ENCODE assay signal across 8 mouse cellular contexts in the genomic region with DNA sequence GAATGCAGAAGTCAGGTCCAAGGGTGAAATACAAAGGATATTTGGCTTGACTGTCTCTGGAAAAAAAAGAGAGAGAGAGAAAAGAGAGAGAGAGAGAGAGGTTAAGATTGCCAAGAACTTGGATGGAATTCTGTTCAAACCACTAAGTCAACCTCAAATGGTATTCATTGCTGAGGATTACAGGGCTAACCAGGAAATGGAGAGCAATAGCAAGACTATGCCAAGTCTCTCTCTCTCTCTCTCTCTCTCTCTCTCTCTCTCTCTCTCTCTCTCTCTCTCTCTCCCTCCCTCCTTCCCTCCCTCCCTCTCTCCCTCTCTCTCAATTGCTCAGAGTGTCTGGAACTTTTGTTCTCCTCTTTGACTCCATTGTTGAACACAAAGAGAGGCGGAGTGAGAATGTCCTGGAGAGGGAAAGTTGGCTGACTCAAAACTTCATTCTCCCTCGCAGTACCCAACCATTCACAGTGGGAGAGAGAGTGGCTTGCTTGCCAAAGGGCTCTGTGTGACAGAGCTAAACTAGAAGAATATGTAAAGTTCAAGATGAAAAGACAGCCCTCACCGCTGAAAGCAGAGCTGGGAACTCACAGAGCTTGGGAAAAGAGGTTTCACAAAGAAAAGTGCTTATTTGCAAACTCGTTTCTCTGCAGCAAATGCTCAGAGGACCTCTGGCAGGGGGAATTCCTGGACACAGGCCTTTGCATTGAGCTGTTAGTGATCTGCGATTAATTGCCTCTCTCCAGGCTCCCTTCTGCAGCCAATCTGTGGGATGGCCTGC.
DNase-seq lines count a peak whose midpoint lies in the region; ATAC-seq and TF ChIP-seq lines count a peak whose summit lies in the region.

No protein-coding gene starts in this region.

- no peak for TF ChIP-seq CTCF in lung, postnatal 0 days (IDR thresholded peaks at IDR 0.05)
- no peak for TF ChIP-seq CTCF in lung, adult 2 months (IDR thresholded peaks at IDR 0.05; ENCODE audit: insufficient read depth, low read length)

- no peaks in the 10 kb centered on the region for H3K9me3 ChIP-seq in lung, postnatal 0 days (ENCODE audit: low read length)
- no peaks in the 10 kb centered on the region for H3K9me3 ChIP-seq in forebrain, embryonic 13.5 days (replicated peaks)
- H3K9me3 ChIP-seq in neural tube, embryonic 14.5 days (ENCODE audit: control insufficient read depth, low read length): no peaks in the 10 kb centered on the region

- TF ChIP-seq POLR2A in lung, adult 2 months (IDR thresholded peaks at IDR 0.05; ENCODE audit: borderline replicate concordance, extremely low read depth, low read depth, low read length): no peak

- no peaks in the 10 kb centered on the region for H3K4me1 ChIP-seq in lung, postnatal 0 days (ENCODE audit: insufficient read depth, low read depth, low read length)
- H3K4me1 ChIP-seq in lung, adult 2 months (ENCODE audit: control insufficient read depth, insufficient read depth, low read length): no peaks in the 10 kb centered on the region
- peaks cover 28% of the 10 kb centered on the region for H3K4me1 ChIP-seq in forebrain, embryonic 13.5 days
- H3K4me1 ChIP-seq in neural tube, embryonic 14.5 days (ENCODE audit: control insufficient read depth, insufficient read depth, low read length): peaks cover 8% of the 10 kb centered on the region; the same call in 1 of the 2 replicates

- no peak overlapping the region for H3K4me3 ChIP-seq in lung, postnatal 0 days (ENCODE audit: low read depth, low read length)
- no peak overlapping the region for H3K4me3 ChIP-seq in lung, adult 2 months (replicated peaks; ENCODE audit: extremely low read depth, low read depth, low read length)
- no peak overlapping the region for H3K4me3 ChIP-seq in forebrain, embryonic 13.5 days
- H3K4me3 ChIP-seq in neural tube, embryonic 14.5 days (ENCODE audit: low read depth, low read length): no peak overlapping the region

- intact Hi-C loops in left cerebral cortex, postnatal 14 days (cut with DNase I): no loop called here

- no peak overlapping the region for H3K9ac ChIP-seq in lung, postnatal 0 days (replicated peaks; ENCODE audit: low read depth)
- no peak overlapping the region for H3K9ac ChIP-seq in forebrain, embryonic 13.5 days
- H3K9ac ChIP-seq in neural tube, embryonic 14.5 days (replicated peaks; ENCODE audit: low read depth, low read length): no peak overlapping the region

- WGBS in lung, postnatal 0 days: 20% methylated on average over 5 of the region's 5 CpGs
- WGBS in lung, adult 2 months: 28% methylated on average over 5 of the region's 5 CpGs
- 4% methylated on average over 5 of the region's 5 CpGs for WGBS in forebrain, embryonic 13.5 days
- WGBS in neural tube, embryonic 14.5 days: 11% methylated on average over 5 of the region's 5 CpGs

- no peaks in the 10 kb centered on the region for H3K27me3 ChIP-seq in lung, postnatal 0 days (replicated peaks; ENCODE audit: insufficient read depth, low read length)
- H3K27me3 ChIP-seq in forebrain, embryonic 13.5 days: 0 out of 2 replicates have a peak, but pooled peaks cover 4% of the 10 kb centered on the region
- H3K27me3 ChIP-seq in neural tube, embryonic 14.5 days (ENCODE audit: control insufficient read depth, insufficient read depth, low read length): no peaks in the 10 kb centered on the region

- H3K36me3 ChIP-seq in lung, postnatal 0 days (ENCODE audit: insufficient read depth, low read length): no peaks in the 10 kb centered on the region
- no peaks in the 10 kb centered on the region for H3K36me3 ChIP-seq in forebrain, embryonic 13.5 days (ENCODE audit: poor library complexity, severe bottlenecking)
- H3K36me3 ChIP-seq in neural tube, embryonic 14.5 days (ENCODE audit: control insufficient read depth, insufficient read depth, low read length): no peaks in the 10 kb centered on the region

- H3K27ac ChIP-seq in lung, postnatal 0 days (ENCODE audit: low read length): peak overlapping the region; percentile 26
- peak overlapping the region; percentile 66; the same call in 1 of the 2 replicates for H3K27ac ChIP-seq in forebrain, embryonic 13.5 days
- H3K27ac ChIP-seq in neural tube, embryonic 14.5 days (ENCODE audit: low read depth, low read length): peak overlapping the region; percentile 1; the same call in 1 of the 2 replicates

- TF ChIP-seq EP300 in lung, postnatal 0 days (IDR thresholded peaks at IDR 0.05): no peak

- no peak overlapping the region for H3K4me2 ChIP-seq in lung, postnatal 0 days (replicated peaks; ENCODE audit: low read depth, low read length)
- no peak overlapping the region for H3K4me2 ChIP-seq in forebrain, embryonic 13.5 days
- H3K4me2 ChIP-seq in neural tube, embryonic 14.5 days (ENCODE audit: low read depth, low read length): no peak overlapping the region

- peak; percentile 41; the same call in 1 of the 2 replicates for ATAC-seq in lung, postnatal 0 days
- peak; percentile 92 for ATAC-seq in forebrain, embryonic 13.5 days
- ATAC-seq in neural tube, embryonic 14.5 days (ENCODE audit: low read depth): peak; percentile 86

- peak; percentile 46 for DNase-seq in lung, postnatal 0 days (ENCODE audit: low spot score)
- DNase-seq in lung, adult 2 months: no peak
- DNase-seq in left cerebral cortex, postnatal 14 days (ENCODE audit: low spot score in 2 of 2): peak; percentile 6 to 22
- DNase-seq in adrenal gland, adult 8-10 months: no peak
- DNase-seq in spleen, postnatal 36 days (ENCODE audit: low spot score in 2 of 2): no peak
- no peak for DNase-seq in spleen, postnatal 14 days (ENCODE audit: low spot score in 2 of 2)

Comparison
In these comparisons a context has a peak if more than half of its experiments do, and no peak if none do; other contexts are left out.
1. DNase-seq: peak in lung, postnatal 0 days (single experiment) and left cerebral cortex, postnatal 14 days (2 of 2); none in lung, adult 2 months (single experiment), adrenal gland, adult 8-10 months (single experiment), spleen, postnatal 36 days (0 of 2) and spleen, postnatal 14 days (0 of 2).
2. ATAC-seq: peak in every context shown above with its lines; median percentile 92 in forebrain, embryonic 13.5 days; 86 in neural tube, embryonic 14.5 days; 41 in lung, postnatal 0 days.
3. H3K27ac ChIP-seq: peak in every context shown above with its lines; median percentile 66 in forebrain, embryonic 13.5 days; 26 in lung, postnatal 0 days; 1 in neural tube, embryonic 14.5 days.